Mouse (Mus musculus) intestine, embryonic 15.5 days (tissue): ENCODE measurements around the gene Sbk2. TPM values are rescaled to one million over a fixed set of nuclear protein-coding genes. Genes with fewer than 3 reads are reported as not detected.

Experiments used
- ATAC-seq: fragments of 200-750 bp; cut with Nextera tagmentation; 2 replicates; pipeline ENCODE4 v1.8.0; 2017; ENCODE audit warnings: moderate TSS enrichment, moderate library complexity
- H3K27ac ChIP-seq: fragments of 300-500 bp; sonication (generic); 2 replicates; pipeline ENCODE4 v1.5.1; 2015; ENCODE audit warnings: mild to moderate bottlenecking, inconsistent platforms
- H3K27me3 ChIP-seq: fragments of 300-500 bp; sonication (generic); replicated peaks from 2 replicates; pipeline ENCODE4 v1.6.1; 2015; ENCODE audit warnings: inconsistent platforms
- H3K36me3 ChIP-seq: fragments of 300-500 bp; sonication (generic); 2 replicates; pipeline ENCODE4 v1.6.1; 2015; ENCODE audit warnings: inconsistent platforms
- H3K4me1 ChIP-seq: fragments of 300-500 bp; sonication (generic); replicated peaks from 2 replicates; pipeline ENCODE4 v1.6.1; 2015; ENCODE audit warnings: inconsistent platforms
- H3K4me2 ChIP-seq: fragments of 300-500 bp; sonication (generic); replicated peaks from 2 replicates; pipeline ENCODE4 v1.6.1; 2015; ENCODE audit warnings: mild to moderate bottlenecking, inconsistent platforms
- H3K4me3 ChIP-seq: fragments of 300-500 bp; sonication (generic); replicated peaks from 2 replicates; pipeline ENCODE4 v1.5.1; 2015; ENCODE audit warnings: inconsistent platforms
- H3K9ac ChIP-seq: fragments of 300-500 bp; sonication (generic); 2 replicates; pipeline ENCODE4 v1.6.1; 2015; ENCODE audit warnings: inconsistent platforms
- H3K9me3 ChIP-seq: fragments of 300-500 bp; sonication (generic); 2 replicates; pipeline ENCODE4 v1.6.1; 2016; ENCODE audit warnings: inconsistent platforms
- WGBS: fragments of 180-500 bp; shearing (Covaris S2); methylation state at CpG from one replicate; pipeline ENCODE4 v1.1.7; 2015; 5-methylcytosine and 5-hydroxymethylcytosine counted together
- polyA plus RNA-seq: library from polyadenylated mRNA; unstranded; fragments of >200 nt; fragmentation: Nextera tagmentation; extraction: Ambion mirVana; gene quantifications from 2 replicates; pipeline ENCODE4 v1.2.1, GENCODE M21; 2015

Gene Sbk2
- polyA plus RNA-seq, 1 experiment from 2014 or later: 0.39 TPM

DNA sequence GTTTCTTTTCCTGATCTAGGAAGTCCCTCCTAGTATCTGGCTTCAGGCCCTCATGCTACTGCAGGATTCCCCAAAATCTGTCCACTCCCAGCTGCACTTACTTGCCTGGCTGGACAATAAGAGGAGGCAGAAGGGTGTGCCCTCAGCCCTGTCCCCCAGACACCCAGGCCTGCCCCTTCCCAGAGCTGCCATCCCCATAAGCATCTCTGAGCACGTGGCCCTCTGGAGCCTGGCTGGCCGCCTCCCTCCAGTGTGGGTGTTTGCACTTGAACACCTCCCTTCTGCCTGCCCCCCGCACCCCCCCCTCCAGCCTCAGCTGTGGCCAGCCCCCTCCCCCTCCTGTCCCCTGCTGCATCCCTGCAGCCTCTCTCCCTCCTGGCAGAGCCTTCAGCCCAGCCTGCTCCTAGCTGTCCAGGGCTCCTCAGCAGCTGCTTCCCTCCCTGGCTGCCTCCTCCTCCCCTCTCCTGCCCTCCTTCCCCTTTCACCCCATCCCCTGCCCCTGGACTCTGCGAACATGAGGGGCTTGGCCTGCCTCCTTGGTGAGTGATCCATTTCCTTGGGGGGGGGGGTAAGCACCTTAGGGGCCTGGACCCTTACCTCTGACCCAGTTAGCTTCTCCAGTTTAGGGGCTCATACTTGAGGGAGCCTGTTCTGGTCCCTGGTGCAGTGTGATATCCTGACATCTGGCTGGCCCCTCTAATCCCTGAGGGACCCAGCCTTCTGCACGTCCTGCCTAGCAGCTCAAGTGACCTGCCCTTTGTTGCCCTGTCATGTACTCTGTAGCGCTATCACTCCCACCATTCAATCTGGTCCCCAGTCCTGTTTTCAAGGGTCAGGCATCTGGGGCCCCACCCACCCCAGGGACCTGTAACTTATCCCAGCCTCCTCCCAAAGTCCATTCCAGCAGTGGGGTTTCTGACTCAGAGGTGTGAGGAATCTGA is 38.5 kb downstream of the Sbk2 start, which contains the start of gene Ssc5d:
Gene Ssc5d (plus strand): TSS at position 345 of the 941 bp plus-strand sequence.
- Histone ChIP-seq H3K4me1 (peaks cover 46% of the 10 kb centered on the region), H3K27ac (peak within 1 kb of the TSS; percentile 94), H3K27me3 (no peaks in the 10 kb centered on the region), H3K9me3 (no peaks in the 10 kb centered on the region), H3K9ac (peak within 1 kb of the TSS; percentile 20; the same call in 1 of the 2 replicates), H3K36me3 (peaks cover 6% of the 10 kb centered on the region; the same call in 1 of the 2 replicates), H3K4me2 (peak within 1 kb of the TSS; percentile 67), H3K4me3 (no peak within 1 kb of the TSS)
- peak; percentile 52 for ATAC-seq
- 17% methylated on average over 6 of the region's 6 CpGs for WGBS

DNA sequence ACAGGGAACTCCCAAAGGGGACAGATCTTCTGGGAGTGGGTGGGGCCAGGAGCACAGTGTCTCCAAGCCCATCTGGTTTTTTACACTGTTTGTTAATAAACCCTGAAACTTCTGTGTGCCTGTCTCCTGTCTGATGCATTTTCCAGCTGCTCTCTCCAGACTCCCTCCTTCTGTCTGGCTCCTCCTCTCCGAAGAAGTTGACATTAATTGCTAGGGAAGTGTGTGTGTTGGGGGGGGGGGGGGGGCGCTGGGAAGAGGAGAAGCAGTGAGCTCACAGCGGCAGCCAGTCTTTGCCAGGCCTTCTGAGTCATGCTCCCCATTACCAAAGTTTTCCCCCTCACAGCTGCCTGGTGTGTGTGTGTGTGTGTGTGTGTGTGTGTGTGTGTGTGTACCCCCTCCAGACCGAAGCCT is 39.3 kb downstream of the Sbk2 start:
- H3K9ac ChIP-seq: no peak overlapping the region
- ATAC-seq: peak; percentile 52
- no peaks in the 10 kb centered on the region for H3K27me3 ChIP-seq
- no peaks in the 10 kb centered on the region for H3K9me3 ChIP-seq
- peak overlapping the region; percentile 94 for H3K27ac ChIP-seq
- H3K4me3 ChIP-seq: no peak overlapping the region
- H3K4me1 ChIP-seq: peaks cover 46% of the 10 kb centered on the region
- 6% methylated on average over 3 of the region's 4 CpGs for WGBS
- H3K36me3 ChIP-seq: peaks cover 12% of the 10 kb centered on the region
- H3K4me2 ChIP-seq: peak overlapping the region; percentile 67

DNA sequence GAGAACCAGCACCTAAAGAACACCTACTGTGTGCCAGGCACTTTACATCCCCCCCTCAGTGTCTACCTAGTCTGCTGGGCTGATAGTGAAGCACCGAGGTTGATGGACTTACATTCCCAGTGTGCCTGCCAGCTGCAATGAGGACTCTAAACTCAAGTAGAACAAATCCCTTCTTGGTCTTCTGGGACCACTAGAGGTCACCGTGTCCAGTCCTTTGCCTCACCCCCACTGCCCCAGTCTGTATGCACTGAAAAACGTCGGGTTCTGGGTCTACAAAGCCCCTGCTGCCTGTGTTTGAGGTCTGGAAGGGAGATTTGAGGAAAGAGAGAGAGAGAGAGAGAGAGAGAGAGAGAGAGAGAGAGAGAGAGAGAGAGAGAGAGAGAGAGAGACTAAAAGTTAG is 39.7 kb downstream of the Sbk2 start:
- no peak for ATAC-seq
- Histone ChIP-seq H3K9me3 (no peaks in the 10 kb centered on the region), H3K36me3 (peaks cover 16% of the 10 kb centered on the region), H3K4me2 (peak overlapping the region; percentile 67), H3K27ac (peak overlapping the region; percentile 94), H3K9ac (no peak overlapping the region), H3K4me3 (no peak overlapping the region), H3K4me1 (peaks cover 46% of the 10 kb centered on the region), H3K27me3 (no peaks in the 10 kb centered on the region)
- 0% methylated on average over 4 of the region's 4 CpGs for WGBS

DNA sequence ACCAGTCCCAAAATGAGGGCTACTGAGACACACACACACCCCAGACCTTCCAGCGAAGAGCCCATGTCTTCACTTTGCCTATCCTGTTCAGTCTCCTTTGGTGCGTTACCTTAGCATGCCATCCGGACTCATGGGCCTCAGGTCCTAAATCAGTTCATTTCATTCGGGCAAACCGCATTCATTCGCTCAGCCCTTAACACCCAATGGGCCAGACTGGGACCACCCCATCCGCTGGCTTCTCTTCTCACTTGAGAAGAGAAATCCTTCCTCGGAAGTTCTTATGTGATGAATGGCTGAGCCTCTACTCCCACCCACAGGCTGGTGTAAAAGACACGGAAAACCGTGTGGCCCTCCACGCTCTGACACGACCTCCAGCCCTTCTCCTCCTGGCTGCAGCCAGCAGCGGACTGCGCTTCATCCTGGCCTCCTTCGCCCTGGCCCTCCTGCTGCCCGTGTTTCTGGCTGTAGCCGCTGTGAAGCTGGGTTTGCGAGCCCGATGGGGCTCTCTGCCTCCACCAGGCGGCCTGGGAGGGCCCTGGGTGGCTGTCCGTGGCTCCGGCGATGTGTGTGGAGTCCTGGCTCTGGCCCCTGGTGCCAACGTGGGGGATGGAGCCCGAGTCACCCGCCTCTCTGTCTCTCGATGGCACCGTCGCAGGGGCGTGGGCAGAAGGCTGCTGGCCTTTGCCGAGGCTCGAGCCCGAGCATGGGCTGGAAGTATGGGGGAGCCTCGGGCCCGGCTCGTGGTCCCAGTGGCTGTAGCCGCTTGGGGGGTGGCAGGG is 40.4 kb downstream of the Sbk2 start:
- peak overlapping the region; percentile 67 for H3K4me2 ChIP-seq
- peaks cover 46% of the 10 kb centered on the region for H3K4me1 ChIP-seq
- H3K36me3 ChIP-seq: peaks cover 18% of the 10 kb centered on the region
- ATAC-seq: no peak
- H3K4me3 ChIP-seq: peak overlapping the region; percentile 19
- H3K9ac ChIP-seq: peak overlapping the region; percentile 50
- H3K27me3 ChIP-seq: no peaks in the 10 kb centered on the region
- no peaks in the 10 kb centered on the region for H3K9me3 ChIP-seq
- WGBS: 8% methylated on average over 37 of the region's 37 CpGs
- H3K27ac ChIP-seq: peak overlapping the region; percentile 94

DNA sequence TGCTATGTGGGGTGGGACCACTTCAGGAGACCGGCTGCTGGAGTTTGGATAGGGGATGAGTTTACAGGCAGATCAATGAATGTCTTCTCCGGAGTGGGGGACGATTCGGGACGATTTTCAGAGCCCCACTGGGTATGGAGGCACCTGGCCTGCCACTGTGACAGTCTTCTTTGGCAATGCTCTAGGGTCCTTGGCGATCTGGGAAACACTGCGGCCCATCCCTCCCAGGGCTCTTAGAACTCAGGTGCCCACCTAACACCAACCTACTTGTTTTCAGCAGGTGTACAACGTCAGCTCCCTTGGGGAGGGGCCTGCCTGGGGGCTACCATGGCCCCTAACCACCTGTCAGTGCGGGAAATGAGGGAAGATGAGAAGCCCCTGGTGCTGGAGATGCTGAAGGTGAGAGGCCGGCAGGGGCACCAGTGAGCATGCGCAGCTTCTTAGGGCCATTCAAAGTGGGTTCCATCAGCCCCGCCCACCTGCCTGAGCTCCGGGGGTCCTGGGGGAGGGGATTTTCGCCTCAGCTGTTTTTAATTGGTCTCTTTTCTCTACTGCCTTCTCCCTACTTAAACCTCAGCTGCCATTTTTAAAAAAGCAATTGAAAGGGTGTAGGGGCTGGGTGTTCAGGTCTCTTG is 41.2 kb downstream of the Sbk2 start:
- no peaks in the 10 kb centered on the region for H3K27me3 ChIP-seq
- ATAC-seq: no peak
- peak overlapping the region; percentile 67 for H3K4me2 ChIP-seq
- H3K36me3 ChIP-seq: peaks cover 24% of the 10 kb centered on the region
- no peak overlapping the region; the same call in 1 of the 2 replicates for H3K9ac ChIP-seq
- H3K9me3 ChIP-seq: no peaks in the 10 kb centered on the region
- 1% methylated on average over 14 of the region's 14 CpGs for WGBS
- peaks cover 46% of the 10 kb centered on the region for H3K4me1 ChIP-seq
- peak overlapping the region; percentile 94 for H3K27ac ChIP-seq
- H3K4me3 ChIP-seq: peak overlapping the region; percentile 25

DNA sequence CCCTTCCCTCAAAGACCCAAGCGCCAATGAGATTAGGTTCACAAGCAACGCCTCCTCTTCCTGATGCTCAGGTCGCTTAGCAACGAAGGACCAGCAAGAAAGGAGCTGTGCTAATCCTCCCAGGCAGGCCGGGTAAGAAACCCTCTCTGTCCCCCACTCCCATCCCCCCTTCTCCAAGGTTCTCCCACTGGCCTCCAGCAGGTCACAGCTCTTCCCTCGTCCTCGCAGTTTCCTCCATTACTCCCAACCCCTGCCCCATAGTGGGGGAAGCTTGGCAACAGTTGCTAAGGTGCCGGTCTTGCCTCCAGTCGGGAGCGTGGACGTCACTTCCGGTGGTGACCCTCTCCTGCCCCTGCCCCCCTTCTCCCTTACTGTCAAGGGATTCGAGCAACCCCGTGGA is 41.7 kb downstream of the Sbk2 start:
- Histone ChIP-seq H3K4me2 (peak overlapping the region; percentile 67), H3K27me3 (no peaks in the 10 kb centered on the region), H3K4me1 (peaks cover 46% of the 10 kb centered on the region), H3K9ac (no peak overlapping the region; the same call in 1 of the 2 replicates), H3K36me3 (peaks cover 27% of the 10 kb centered on the region), H3K27ac (peak overlapping the region; percentile 94; the same call in 1 of the 2 replicates), H3K9me3 (no peaks in the 10 kb centered on the region), H3K4me3 (peak overlapping the region; percentile 25)
- under 1% methylated on average over 14 of the region's 14 CpGs for WGBS
- ATAC-seq: peak; percentile 33

DNA sequence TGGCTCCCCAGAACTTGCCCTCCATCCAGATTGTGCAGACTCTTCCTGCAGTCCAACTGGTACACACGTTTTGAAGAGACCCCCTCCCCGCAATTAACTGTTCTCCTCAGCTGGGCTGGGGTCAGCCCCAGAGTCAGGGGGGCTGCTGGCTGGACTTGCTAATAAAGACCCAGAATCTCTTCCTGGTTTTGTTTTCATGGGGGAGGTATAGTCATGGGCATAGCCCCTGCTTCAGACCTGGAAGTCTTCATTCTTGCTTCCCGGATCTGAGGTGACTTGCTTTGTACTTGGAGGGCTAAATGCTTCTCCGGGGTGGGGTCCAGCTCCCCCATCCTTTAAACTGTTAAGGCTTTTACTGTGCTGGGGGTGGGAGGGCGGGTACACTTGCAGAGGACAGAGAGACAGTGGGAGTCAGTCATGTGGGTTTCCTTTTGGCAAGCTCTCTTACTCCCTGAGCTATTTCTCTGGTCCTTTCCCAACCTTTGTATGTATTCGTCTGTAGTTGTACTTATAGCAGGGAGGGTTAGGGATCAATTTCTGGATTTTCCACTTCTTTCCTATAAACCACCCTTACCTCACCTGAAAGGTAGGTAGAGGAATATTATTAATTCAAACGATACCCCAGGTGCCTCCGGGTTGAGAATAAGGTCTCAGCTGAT is 42.3 kb downstream of the Sbk2 start, which contains the start of gene Nat14:
Gene Nat14 (plus strand): TSS at position 205 of the 659 bp plus-strand sequence.
- H3K9me3 ChIP-seq: no peaks in the 10 kb centered on the region
- no peaks in the 10 kb centered on the region for H3K27me3 ChIP-seq
- H3K36me3 ChIP-seq: peaks cover 28% of the 10 kb centered on the region
- peak within 1 kb of the TSS; percentile 25 for H3K4me3 ChIP-seq
- peak within 1 kb of the TSS; percentile 67 for H3K4me2 ChIP-seq
- H3K27ac ChIP-seq: peak within 1 kb of the TSS; percentile 94
- 32% methylated on average over 8 of the region's 8 CpGs for WGBS
- no peak within 1 kb of the TSS; the same call in 1 of the 2 replicates for H3K9ac ChIP-seq
- ATAC-seq: no peak
- H3K4me1 ChIP-seq: peaks cover 44% of the 10 kb centered on the region

DNA sequence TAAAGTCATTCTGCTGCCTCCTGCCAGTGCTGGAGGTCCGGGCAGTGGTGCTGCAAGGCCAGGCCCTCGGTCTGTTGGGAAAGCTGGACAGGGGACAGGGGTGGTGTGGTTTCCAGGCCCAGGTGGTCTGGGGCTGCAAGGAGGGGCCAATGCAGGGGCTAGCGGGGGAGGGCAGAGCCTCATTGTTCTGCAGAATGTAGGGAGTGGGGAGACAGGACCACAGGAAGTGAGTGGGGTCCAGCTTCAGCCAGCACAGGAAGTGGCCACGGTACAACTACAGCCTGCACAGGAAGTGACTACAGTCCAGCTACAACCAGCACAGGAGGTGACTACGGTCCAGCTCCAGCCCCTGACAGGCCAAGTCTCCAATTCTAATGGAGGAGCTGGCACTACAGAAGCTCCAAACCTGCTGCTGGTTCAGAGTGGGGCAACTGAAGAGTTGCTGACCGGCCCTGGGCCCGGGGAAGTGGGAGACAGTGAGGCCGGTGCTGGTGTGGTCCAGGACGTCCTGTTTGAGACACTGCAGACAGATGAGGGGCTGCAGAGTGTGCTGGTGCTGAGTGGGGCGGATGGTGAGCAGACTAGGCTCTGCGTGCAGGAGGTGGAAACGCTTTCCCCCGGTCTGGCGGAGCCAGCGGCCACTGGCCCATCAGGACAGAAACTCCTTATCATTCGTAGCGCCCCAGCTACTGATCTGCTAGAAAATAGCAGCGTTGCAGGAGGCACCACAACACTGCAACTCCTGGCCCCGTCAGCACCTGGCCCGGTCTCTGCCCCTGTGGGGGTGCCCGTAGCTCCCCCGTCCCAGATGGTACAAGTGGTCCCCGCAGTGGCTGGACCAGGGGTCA is 43.0 kb downstream of the Sbk2 start:
- 62% methylated on average over 23 of the region's 23 CpGs for WGBS
- peaks cover 45% of the 10 kb centered on the region for H3K4me1 ChIP-seq

DNA sequence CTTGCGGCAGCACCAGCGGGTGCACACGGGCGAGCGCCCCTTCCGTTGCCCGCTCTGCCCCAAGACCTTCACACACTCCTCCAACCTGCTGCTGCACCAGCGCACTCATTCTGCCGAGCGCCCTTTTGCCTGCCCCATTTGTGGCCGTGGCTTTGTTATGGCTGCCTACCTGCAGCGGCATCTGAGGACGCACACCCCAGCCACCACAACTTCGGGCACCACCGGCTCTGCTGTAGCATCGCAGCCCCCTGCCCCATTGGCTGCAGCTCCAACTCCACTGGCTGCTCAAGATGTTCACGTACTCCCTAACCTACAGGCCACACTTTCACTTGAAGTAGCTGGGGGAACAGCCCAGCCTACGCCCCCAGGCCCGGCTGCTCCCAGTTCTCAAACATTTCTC is 43.7 kb downstream of the Sbk2 start:
- 90% methylated on average over 19 of the region's 19 CpGs for WGBS
- Histone ChIP-seq H3K27me3 (no peaks in the 10 kb centered on the region), H3K4me1 (peaks cover 39% of the 10 kb centered on the region), H3K9me3 (no peaks in the 10 kb centered on the region), H3K27ac (no peak overlapping the region), H3K4me2 (no peak overlapping the region), H3K36me3 (peaks cover 28% of the 10 kb centered on the region), H3K4me3 (no peak overlapping the region), H3K9ac (no peak overlapping the region)
- no peak for ATAC-seq

More for the DNA sequence above, 43.0 kb downstream of the Sbk2 start:
- Histone ChIP-seq H3K36me3 (peaks cover 28% of the 10 kb centered on the region), H3K4me3 (no peak overlapping the region), H3K9ac (no peak overlapping the region; the same call in 1 of the 2 replicates), H3K27ac (0 out of 2 replicates have a peak overlapping the region, but pooled peaks have one; percentile 32), H3K4me2 (peak overlapping the region; percentile 17; the same call in 1 of the 2 replicates), H3K9me3 (no peaks in the 10 kb centered on the region), H3K27me3 (no peaks in the 10 kb centered on the region)
- no peak for ATAC-seq

DNA sequence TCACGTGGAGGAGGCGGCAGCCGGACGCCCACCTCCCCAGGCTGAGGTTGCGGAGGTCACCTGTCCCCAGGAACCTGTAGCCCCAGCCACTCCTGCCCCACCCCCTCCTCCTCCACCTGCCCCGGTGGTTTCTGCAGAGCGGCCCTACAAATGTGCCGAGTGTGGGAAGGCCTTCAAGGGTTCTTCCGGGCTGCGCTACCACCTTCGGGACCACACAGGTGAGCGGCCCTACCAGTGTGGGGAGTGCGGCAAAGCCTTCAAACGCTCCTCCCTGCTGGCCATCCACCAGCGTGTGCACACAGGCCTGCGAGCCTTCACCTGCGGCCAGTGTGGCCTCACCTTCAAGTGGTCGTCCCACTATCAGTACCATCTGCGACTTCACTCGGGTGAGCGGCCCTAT is 44.2 kb downstream of the Sbk2 start:
- H3K4me3 ChIP-seq: no peak overlapping the region

More for the DNA sequence above, 44.2 kb downstream of the Sbk2 start:
- H3K27me3 ChIP-seq: no peaks in the 10 kb centered on the region
- peaks cover 28% of the 10 kb centered on the region for H3K36me3 ChIP-seq
- no peak overlapping the region for H3K4me2 ChIP-seq
- ATAC-seq: no peak
- peaks cover 36% of the 10 kb centered on the region for H3K4me1 ChIP-seq
- no peaks in the 10 kb centered on the region for H3K9me3 ChIP-seq
- H3K9ac ChIP-seq: no peak overlapping the region
- 90% methylated on average over 21 of the region's 21 CpGs for WGBS
- no peak overlapping the region for H3K27ac ChIP-seq
